Mouse (Mus musculus) lung, postnatal 0 days (tissue): ENCODE results near the gene Prnp.
A peak's percentile ranks its signal among the peaks of the same experiment; 100 is the strongest.

Experiments used
- CTCF ChIP-seq: IDR thresholded peaks from 2 replicates; pipeline ENCODE4 v1.5.1; 2016; ENCODE audit warnings: antibody characterized with exemption, mild to moderate bottlenecking
- EP300 ChIP-seq: IDR thresholded peaks from 2 replicates; pipeline ENCODE4 v1.6.1; 2016; ENCODE audit warnings: antibody characterized with exemption, mild to moderate bottlenecking, control low read depth

DNA sequence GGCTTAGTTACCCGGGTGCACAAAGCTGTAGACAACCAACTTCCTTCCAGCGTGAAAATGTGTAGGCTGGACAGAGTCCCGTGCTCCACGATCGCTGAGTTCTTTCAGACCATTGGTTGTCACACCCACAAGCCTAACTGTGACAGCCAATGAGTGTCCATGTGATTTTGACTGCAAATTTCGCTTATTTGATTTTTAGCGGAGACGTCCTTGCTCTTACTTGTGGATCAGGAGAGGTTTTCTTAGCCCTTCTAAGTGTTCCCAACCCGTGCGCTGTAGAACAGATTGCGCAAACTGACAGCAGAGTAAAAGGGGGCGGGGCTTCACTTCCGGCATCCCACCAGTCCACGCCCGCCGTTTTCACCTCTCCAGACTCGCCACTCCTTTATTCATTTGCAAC lies 45.5 kb downstream of the Prnp start:
- TF ChIP-seq CTCF (no peak), EP300 (peak; percentile 29; the same call in 1 of the 2 replicates)
